Mouse (Mus musculus) bone marrow, adult 2 months (tissue): ENCODE measurements around the gene Slc22a15.

Experiments used
- CTCF ChIP-seq: fragments of 200-500 bp; IDR thresholded peaks from 2 replicates; pipeline ENCODE4 v1.5.1; 2011; ENCODE audit warnings: low read length, control low read depth; ENCODE audit not compliant: control insufficient read depth, insufficient read depth
- POLR2A ChIP-seq: fragments of 200-500 bp; IDR thresholded peaks from 2 replicates; pipeline ENCODE4 v1.6.1; 2011; ENCODE audit warnings: low read depth, mild to moderate bottlenecking, control low read depth, low read length, borderline replicate concordance; ENCODE audit not compliant: control insufficient read depth

- TF ChIP-seq CTCF = no peak
- TF ChIP-seq POLR2A = no peak
These were observed 87.3 kb downstream of the Slc22a15 start for GRCm38 (mm10) chr3:101836971-101837370.
